In genomic region chr7:115789116-115789823, GRCm38 (mm10) we compare ENCODE assay signal across 22 mouse cellular contexts.
DNase-seq lines count a peak whose midpoint lies in the region; ATAC-seq and TF ChIP-seq lines count a peak whose summit lies in the region.
"Had no signal": no experiment of that assay in that cellular context is flagged by ENCODE, and none has a peak within 500 bp of the region (broad histone marks: within the 10 kb centered on the region; RNA-seq: fewer than 3 reads in every experiment).

No protein-coding gene starts in this region.

- peak overlapping the region; percentile 96 for H3K27ac ChIP-seq in liver, adult 2 months (replicated peaks; ENCODE audit: insufficient read depth, low read depth, low read length)
- H3K27ac ChIP-seq in liver, embryonic 11.5 days (ENCODE audit: low read depth, low read length), result no peak overlapping the region
- no peak overlapping the region for H3K27ac ChIP-seq in liver, postnatal 0 days (ENCODE audit: low read depth)
- peak overlapping the region; percentile 34 for H3K27ac ChIP-seq in lung, postnatal 0 days (ENCODE audit: low read length)
- H3K27ac ChIP-seq: forebrain, embryonic 10.5 days; hindbrain, embryonic 14.5 days; limb, embryonic 12.5 days; neural tube, embryonic 13.5 days had no signal

- no peaks in the 10 kb centered on the region for H3K27me3 ChIP-seq in liver, adult 2 months (ENCODE audit: control insufficient read depth, insufficient read depth, low read length)
- H3K27me3 ChIP-seq in liver, embryonic 11.5 days (replicated peaks; ENCODE audit: control insufficient read depth, insufficient read depth, low read length), result no peaks in the 10 kb centered on the region
- no peaks in the 10 kb centered on the region for H3K27me3 ChIP-seq in liver, postnatal 0 days (ENCODE audit: insufficient read depth, low read length)
- H3K27me3 ChIP-seq in lung, postnatal 0 days (replicated peaks; ENCODE audit: insufficient read depth, low read length), result no peaks in the 10 kb centered on the region
- H3K27me3 ChIP-seq: limb, embryonic 12.5 days; megakaryocyte, embryonic 14.5 days; neural tube, embryonic 13.5 days had no signal

- no peak for ATAC-seq in liver, embryonic 11.5 days (replicated peaks; ENCODE audit: low FRiP score)
- peak; percentile 78 for ATAC-seq in liver, postnatal 0 days
- ATAC-seq in lung, postnatal 0 days, result peak; percentile 80
- no peak for ATAC-seq in megakaryocyte progenitor cell, adult 5-6 weeks (replicated peaks; ENCODE audit: poor library complexity)
- ATAC-seq: forebrain, embryonic 16.5 days; inflammation-experienced regulatory T-cells, adult 6 months had no signal

- peak; percentile 84 for DNase-seq in liver, adult 2 months (ENCODE audit: extremely low read depth, low read depth, low spot score)
- no peak for DNase-seq in liver, embryonic 11.5 days (ENCODE audit: low spot score)
- peak; percentile 24 for DNase-seq in liver, postnatal 0 days
- peak; percentile 58 for DNase-seq in lung, postnatal 0 days (ENCODE audit: low spot score)
- DNase-seq in ovary, postnatal 14 days (ENCODE audit: low spot score), result no peak
- DNase-seq in natural killer cell, adult 2 months (ENCODE audit: low spot score in 2 of 2), result no peak
- DNase-seq: adrenal gland, postnatal 36 days; cerebellum, adult 11 months; cerebellum, adult 9-11 months; heart, postnatal 4 days; kidney, postnatal 4 days; lung, embryonic 14.5 days; midbrain, embryonic 14.5 days; thymus, postnatal 14 days had no signal

- H3K9me3 ChIP-seq in liver, embryonic 11.5 days (ENCODE audit: control insufficient read depth, low read length), result no peaks in the 10 kb centered on the region
- H3K9me3 ChIP-seq in liver, postnatal 0 days (ENCODE audit: low read length), result no peaks in the 10 kb centered on the region
- no peaks in the 10 kb centered on the region for H3K9me3 ChIP-seq in lung, postnatal 0 days (ENCODE audit: low read length)
- H3K9me3 ChIP-seq: forebrain, embryonic 10.5 days; limb, embryonic 12.5 days; megakaryocyte, embryonic 14.5 days; neural tube, embryonic 13.5 days had no signal

- no peak overlapping the region for H3K4me3 ChIP-seq in liver, adult 2 months (ENCODE audit: insufficient read depth, low read depth, low read length)
- H3K4me3 ChIP-seq in liver, embryonic 11.5 days (ENCODE audit: low read depth, low read length), result no peak overlapping the region
- no peak overlapping the region for H3K4me3 ChIP-seq in liver, postnatal 0 days (ENCODE audit: low read depth, low read length)
- H3K4me3 ChIP-seq in lung, postnatal 0 days (ENCODE audit: low read depth, low read length), result no peak overlapping the region
- H3K4me3 ChIP-seq: forebrain, embryonic 10.5 days; limb, embryonic 12.5 days; megakaryocyte, embryonic 14.5 days; neural tube, embryonic 13.5 days had no signal

- TF ChIP-seq EP300 in liver, postnatal 0 days (IDR thresholded peaks at IDR 0.05; ENCODE audit: low read depth), result no peak
- TF ChIP-seq EP300 in lung, postnatal 0 days (IDR thresholded peaks at IDR 0.05), result 0 out of 2 replicates have a peak, but pooled peaks have one; percentile 21

- H3K36me3 ChIP-seq in liver, adult 2 months (ENCODE audit: control insufficient read depth, insufficient read depth, low read length), result no peaks in the 10 kb centered on the region; the same call in 1 of the 2 replicates
- H3K36me3 ChIP-seq in liver, embryonic 11.5 days (ENCODE audit: control insufficient read depth, insufficient read depth, low read length), result no peaks in the 10 kb centered on the region
- no peaks in the 10 kb centered on the region for H3K36me3 ChIP-seq in liver, postnatal 0 days (replicated peaks; ENCODE audit: insufficient read depth, low read length)
- H3K36me3 ChIP-seq in lung, postnatal 0 days (ENCODE audit: insufficient read depth, low read length), result no peaks in the 10 kb centered on the region
- H3K36me3 ChIP-seq: forebrain, embryonic 10.5 days; limb, embryonic 12.5 days; neural tube, embryonic 13.5 days had no signal

- TF ChIP-seq POLR2A in liver, adult 2 months (IDR thresholded peaks at IDR 0.05; ENCODE audit: extremely low read depth, insufficient read depth, low read length), result no peak

- H3K9ac ChIP-seq in liver, adult 2 months (ENCODE audit: low read depth, low read length), result peak overlapping the region; percentile 50; the same call in 1 of the 2 replicates
- no peak overlapping the region for H3K9ac ChIP-seq in liver, embryonic 11.5 days (ENCODE audit: low read depth, low read length)
- H3K9ac ChIP-seq in liver, postnatal 0 days (replicated peaks), result no peak overlapping the region
- H3K9ac ChIP-seq in lung, postnatal 0 days (replicated peaks; ENCODE audit: low read depth), result no peak overlapping the region
- H3K9ac ChIP-seq: hindbrain, embryonic 14.5 days; limb, embryonic 12.5 days; lung, embryonic 14.5 days; neural tube, embryonic 13.5 days had no signal

- no peaks in the 10 kb centered on the region; the same call in 1 of the 2 replicates for H3K79me2 ChIP-seq in liver, adult 2 months (ENCODE audit: control insufficient read depth, insufficient read depth, low read length)

- WGBS in liver, adult 2 months, result 18% methylated on average over 5 of the region's 5 CpGs
- WGBS in liver, embryonic 11.5 days, result 63% methylated on average over 5 of the region's 5 CpGs
- 54% methylated on average over 5 of the region's 5 CpGs for WGBS in liver, postnatal 0 days (ENCODE audit: insufficient replicate concordance)
- 29% methylated on average over 5 of the region's 5 CpGs for WGBS in lung, postnatal 0 days

- no peak for TF ChIP-seq CTCF in liver, adult 2 months (IDR thresholded peaks at IDR 0.05; ENCODE audit: low read depth, low read length)
- no peak for TF ChIP-seq CTCF in liver, postnatal 0 days (IDR thresholded peaks at IDR 0.05; ENCODE audit: low read depth)
- TF ChIP-seq CTCF in lung, postnatal 0 days (IDR thresholded peaks at IDR 0.05), result no peak

- H3K4me2 ChIP-seq in liver, embryonic 11.5 days, result no peak overlapping the region
- no peak overlapping the region for H3K4me2 ChIP-seq in liver, postnatal 0 days (ENCODE audit: low read depth, low read length)
- no peak overlapping the region; the same call in 1 of the 2 replicates for H3K4me2 ChIP-seq in lung, postnatal 0 days (replicated peaks; ENCODE audit: low read depth, low read length)
- H3K4me2 ChIP-seq: hindbrain, embryonic 14.5 days; limb, embryonic 12.5 days; lung, embryonic 14.5 days; neural tube, embryonic 13.5 days had no signal

- H3K4me1 ChIP-seq in liver, adult 2 months (ENCODE audit: control insufficient read depth, insufficient read depth, low read length), result peaks cover 6% of the 10 kb centered on the region; the same call in 1 of the 2 replicates
- peaks cover 4% of the 10 kb centered on the region for H3K4me1 ChIP-seq in liver, embryonic 11.5 days (replicated peaks; ENCODE audit: control insufficient read depth, insufficient read depth, low read length)
- H3K4me1 ChIP-seq in liver, postnatal 0 days (ENCODE audit: insufficient read depth), result no peaks in the 10 kb centered on the region
- no peaks in the 10 kb centered on the region for H3K4me1 ChIP-seq in lung, postnatal 0 days (ENCODE audit: insufficient read depth, low read depth, low read length)
- H3K4me1 ChIP-seq: forebrain, embryonic 10.5 days; limb, embryonic 12.5 days; megakaryocyte, embryonic 14.5 days; neural tube, embryonic 13.5 days had no signal

Comparison
In these comparisons a context has a peak if more than half of its experiments do, and no peak if none do; other contexts are left out.
1. DNase-seq: peak in liver, adult 2 months (single experiment), liver, postnatal 0 days (single experiment) and lung, postnatal 0 days (single experiment); none in liver, embryonic 11.5 days (single experiment), ovary, postnatal 14 days (single experiment) and natural killer cell, adult 2 months (0 of 2).
2. H3K27ac ChIP-seq: peak in liver, adult 2 months (single experiment) and lung, postnatal 0 days (single experiment); none in liver, embryonic 11.5 days (single experiment) and liver, postnatal 0 days (single experiment).
3. ATAC-seq: peak in liver, postnatal 0 days (single experiment) and lung, postnatal 0 days (single experiment); none in liver, embryonic 11.5 days (single experiment) and megakaryocyte progenitor cell, adult 5-6 weeks (single experiment).